Mouse (Mus musculus) embryonic facial prominence, embryonic 11.5 days (tissue): Measurements from ENCODE around the gene Cdc42bpb. TPM values are rescaled to one million over a fixed set of nuclear protein-coding genes. Genes with fewer than 3 reads are reported as not detected.

Experiments used
- ATAC-seq: fragments of 200-750 bp; cut with Nextera tagmentation; replicated peaks from 2 replicates; pipeline ENCODE4 v1.8.0; 2017; ENCODE audit warnings: low read depth; ENCODE audit not compliant: insufficient number of reproducible peaks, low FRiP score, low TSS enrichment
- DNase-seq: peaks from one replicate; pipeline ENCODE4 v3.0.0-alpha.2; 2015; ENCODE audit warnings: low spot score
- H3K27ac ChIP-seq: fragments of 300-500 bp; sonication (generic); replicated peaks from 2 replicates; pipeline ENCODE4 v1.5.1; 2014; ENCODE audit warnings: mild to moderate bottlenecking, low read depth, low read length, control low read depth
- H3K27me3 ChIP-seq: fragments of 300-500 bp; sonication (generic); 2 replicates; pipeline ENCODE4 v1.6.1; 2014; ENCODE audit warnings: mild to moderate bottlenecking, low read length, moderate library complexity, mixed read lengths; ENCODE audit not compliant: control insufficient read depth, insufficient read depth
- H3K36me3 ChIP-seq: fragments of 300-500 bp; sonication (generic); replicated peaks from 2 replicates; pipeline ENCODE4 v1.6.1; 2014; ENCODE audit warnings: low read depth, mild to moderate bottlenecking, low read length, moderate library complexity, mixed read lengths; ENCODE audit not compliant: control insufficient read depth, insufficient read depth
- H3K4me1 ChIP-seq: fragments of 300-500 bp; sonication (generic); 2 replicates; pipeline ENCODE4 v1.6.1; 2014; ENCODE audit warnings: low read length, mixed read lengths; ENCODE audit not compliant: control insufficient read depth, insufficient read depth
- H3K4me2 ChIP-seq: fragments of 300-500 bp; sonication (generic); 2 replicates; pipeline ENCODE4 v1.6.1; 2014; ENCODE audit warnings: low read depth, mild to moderate bottlenecking, control low read depth, low read length, moderate library complexity
- H3K4me3 ChIP-seq: fragments of 300-500 bp; sonication (generic); 2 replicates; pipeline ENCODE4 v1.5.1; 2014; ENCODE audit warnings: low read depth, low read length, control low read depth
- H3K9ac ChIP-seq: fragments of 300-500 bp; sonication (generic); replicated peaks from 2 replicates; pipeline ENCODE4 v1.6.1; 2014; ENCODE audit warnings: mild to moderate bottlenecking, control low read depth, low read length
- H3K9me3 ChIP-seq: fragments of 300-500 bp; sonication (generic); replicated peaks from 2 replicates; pipeline ENCODE4 v1.6.1; 2016; ENCODE audit warnings: mild to moderate bottlenecking, low read length, inconsistent platforms, mixed read lengths; ENCODE audit not compliant: control insufficient read depth
- WGBS: fragments of 180-500 bp; shearing (Covaris S2); extraction: QIAGEN DNeasy Blood & Tissue Kit; methylation state at CpG from one replicate; pipeline ENCODE4 v1.1.7; 2014; 5-methylcytosine and 5-hydroxymethylcytosine counted together
- polyA plus RNA-seq: library from polyadenylated mRNA; unstranded; fragments of >200 nt; fragmentation: Nextera tagmentation; extraction: Ambion mirVana; gene quantifications from 2 replicates; pipeline ENCODE4 v1.2.1, GENCODE M21; 2014

Gene Cdc42bpb
- polyA plus RNA-seq, 1 experiment from 2014 or later = 19.9 TPM

DNA sequence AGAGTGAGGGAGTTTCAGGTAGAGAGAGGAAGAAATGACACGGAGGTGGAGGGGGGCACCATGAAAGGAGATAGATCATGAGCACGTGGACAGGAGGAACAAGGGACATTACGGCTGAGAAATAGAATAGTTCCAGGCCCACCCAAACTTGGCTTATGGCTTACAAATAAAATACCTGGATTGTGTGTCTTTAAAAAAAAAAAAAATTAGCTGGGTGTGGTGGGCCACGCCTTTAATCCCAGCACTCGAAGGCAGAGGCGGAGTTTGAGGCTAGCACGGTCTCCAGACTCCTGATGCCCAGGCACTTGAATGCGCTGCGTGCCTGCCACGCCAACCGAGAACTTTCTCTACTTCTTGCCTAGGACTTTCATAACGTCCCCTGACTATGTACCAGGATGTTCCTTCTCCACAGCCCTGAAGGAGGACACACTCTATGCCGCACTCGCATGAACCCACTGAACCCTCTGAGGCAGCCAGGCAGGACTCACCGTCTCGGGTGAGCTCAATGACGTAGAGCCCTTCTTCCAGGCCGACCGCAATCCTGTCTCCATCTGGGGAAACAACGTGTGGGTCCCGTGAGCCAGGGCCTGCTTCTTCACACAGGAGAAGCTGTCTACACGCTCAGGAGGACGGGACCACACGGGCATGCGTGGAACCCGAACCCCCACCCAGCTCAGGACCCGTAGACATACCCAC is 76.0 kb downstream of the Cdc42bpb start:
- no peak overlapping the region for H3K9ac ChIP-seq
- H3K27me3 ChIP-seq = no peaks in the 10 kb centered on the region
- WGBS = 93% methylated on average over 27 of the region's 27 CpGs
- DNase-seq (no peak), ATAC-seq (no peak)
- no peak overlapping the region for H3K27ac ChIP-seq
- H3K36me3 ChIP-seq = peaks cover 14% of the 10 kb centered on the region
- no peaks in the 10 kb centered on the region for H3K4me1 ChIP-seq
- H3K4me2 ChIP-seq = no peak overlapping the region
- no peak overlapping the region for H3K4me3 ChIP-seq
- no peaks in the 10 kb centered on the region for H3K9me3 ChIP-seq

DNA sequence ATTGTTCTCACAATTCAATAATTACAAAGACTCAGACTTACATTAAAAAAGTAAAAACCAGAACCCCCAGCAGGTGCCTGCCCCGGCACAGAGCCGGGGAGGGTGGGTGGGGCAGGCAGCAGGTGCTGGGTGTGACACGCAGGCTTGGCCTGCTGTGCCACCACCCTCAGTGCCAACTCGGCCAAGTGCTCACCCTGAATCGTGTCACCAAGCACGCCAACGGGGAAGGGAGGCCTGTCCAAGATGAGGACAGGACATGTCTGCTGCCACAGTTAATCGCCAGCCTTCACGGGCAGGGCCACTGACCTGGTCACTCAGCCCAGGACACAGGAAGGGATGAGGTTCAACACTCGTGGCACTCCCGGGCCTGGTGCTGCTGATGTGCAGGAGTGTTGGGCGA is 84.5 kb downstream of the Cdc42bpb start:
- Histone ChIP-seq H3K4me1 (no peaks in the 10 kb centered on the region), H3K9ac (no peak overlapping the region), H3K27ac (no peak overlapping the region), H3K4me2 (no peak overlapping the region), H3K36me3 (peaks cover 25% of the 10 kb centered on the region), H3K4me3 (no peak overlapping the region), H3K27me3 (no peaks in the 10 kb centered on the region), H3K9me3 (no peaks in the 10 kb centered on the region)
- WGBS = 91% methylated on average over 12 of the region's 12 CpGs
- DNase-seq (no peak), ATAC-seq (no peak)

DNA sequence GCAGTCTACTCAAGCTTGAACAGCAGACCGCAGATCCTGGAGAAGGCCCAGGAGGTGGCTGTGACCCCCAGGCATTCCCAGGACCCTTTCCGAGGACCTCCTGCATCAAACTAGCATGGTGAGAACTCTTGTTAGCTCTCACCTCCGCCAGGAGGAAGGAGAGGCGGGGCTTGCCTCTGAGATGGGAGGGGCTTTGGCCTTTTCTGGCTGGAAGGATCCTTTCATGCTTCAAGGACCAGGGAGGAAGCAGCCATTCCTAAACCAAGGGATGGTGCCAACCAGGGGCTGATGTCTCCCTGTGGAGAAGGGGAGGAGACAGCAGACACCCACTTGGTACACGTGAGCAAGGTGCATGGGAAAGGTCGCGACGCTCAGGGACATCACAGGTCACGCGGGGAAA is 93.0 kb downstream of the Cdc42bpb start:
- peak overlapping the region; percentile 6; the same call in 1 of the 2 replicates for H3K4me3 ChIP-seq
- H3K9ac ChIP-seq = no peak overlapping the region

DNA sequence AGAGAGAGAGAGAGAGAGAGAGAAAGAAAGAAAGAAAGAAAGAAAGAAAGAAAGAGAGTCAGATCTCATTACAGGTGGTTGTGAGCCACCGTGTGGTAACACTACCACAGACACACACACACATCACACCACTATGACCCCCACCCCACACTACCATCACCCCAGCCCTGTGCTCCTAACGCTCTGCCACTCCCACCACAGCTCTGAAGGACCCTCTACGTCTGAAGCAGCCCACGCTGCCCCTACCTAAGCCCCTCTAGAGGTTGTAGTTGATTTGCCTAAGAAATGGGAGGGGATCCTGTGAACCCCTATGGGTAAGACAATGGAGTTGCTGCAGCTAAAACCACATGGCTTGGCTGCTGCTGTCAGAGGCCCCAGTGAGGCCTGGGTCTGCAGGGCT is 93.9 kb downstream of the Cdc42bpb start:
- Histone ChIP-seq H3K4me1 (no peaks in the 10 kb centered on the region), H3K27ac (no peak overlapping the region), H3K4me3 (no peak overlapping the region), H3K9me3 (no peaks in the 10 kb centered on the region), H3K27me3 (no peaks in the 10 kb centered on the region), H3K9ac (no peak overlapping the region), H3K4me2 (no peak overlapping the region), H3K36me3 (no peaks in the 10 kb centered on the region)
- 74% methylated on average over 4 of the region's 4 CpGs for WGBS
- DNase-seq (no peak), ATAC-seq (0 out of 2 replicates have a peak, but pooled peaks have one; percentile 51)

More for the DNA sequence above, 93.0 kb downstream of the Cdc42bpb start:
- Histone ChIP-seq H3K4me2 (peak overlapping the region; percentile 25; the same call in 1 of the 2 replicates), H3K27me3 (no peaks in the 10 kb centered on the region), H3K9me3 (no peaks in the 10 kb centered on the region), H3K4me1 (no peaks in the 10 kb centered on the region), H3K27ac (no peak overlapping the region), H3K36me3 (no peaks in the 10 kb centered on the region)
- ATAC-seq (no peak), DNase-seq (peak; percentile 53)
- 22% methylated on average over 10 of the region's 10 CpGs for WGBS

DNA sequence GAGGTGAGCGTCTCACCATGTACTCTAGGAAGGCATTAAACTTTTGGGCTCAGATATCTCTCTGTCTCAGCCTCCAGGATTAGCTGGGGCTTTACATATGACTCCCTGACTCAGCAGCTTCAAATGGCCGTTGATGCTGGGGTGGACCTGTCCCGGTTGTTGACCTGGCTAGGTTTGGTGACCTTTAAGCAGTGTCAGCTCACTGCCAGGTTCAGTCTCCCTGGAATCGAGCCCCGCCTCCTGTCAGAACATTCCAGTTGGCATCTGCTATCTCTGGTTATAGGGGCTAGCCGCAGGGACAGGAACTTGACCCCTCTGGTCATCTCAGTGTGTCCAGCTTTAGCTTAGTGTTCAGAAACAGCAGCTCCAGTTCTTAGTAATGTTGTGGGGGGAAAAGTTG is 101.1 kb downstream of the Cdc42bpb start:
- ATAC-seq (no peak), DNase-seq (no peak)
- Histone ChIP-seq H3K4me1 (peaks cover 9% of the 10 kb centered on the region), H3K9ac (no peak overlapping the region), H3K36me3 (no peaks in the 10 kb centered on the region), H3K27ac (no peak overlapping the region), H3K4me2 (no peak overlapping the region), H3K4me3 (no peak overlapping the region), H3K27me3 (peaks cover 55% of the 10 kb centered on the region), H3K9me3 (no peaks in the 10 kb centered on the region)
- 39% methylated on average over 6 of the region's 6 CpGs for WGBS

DNA sequence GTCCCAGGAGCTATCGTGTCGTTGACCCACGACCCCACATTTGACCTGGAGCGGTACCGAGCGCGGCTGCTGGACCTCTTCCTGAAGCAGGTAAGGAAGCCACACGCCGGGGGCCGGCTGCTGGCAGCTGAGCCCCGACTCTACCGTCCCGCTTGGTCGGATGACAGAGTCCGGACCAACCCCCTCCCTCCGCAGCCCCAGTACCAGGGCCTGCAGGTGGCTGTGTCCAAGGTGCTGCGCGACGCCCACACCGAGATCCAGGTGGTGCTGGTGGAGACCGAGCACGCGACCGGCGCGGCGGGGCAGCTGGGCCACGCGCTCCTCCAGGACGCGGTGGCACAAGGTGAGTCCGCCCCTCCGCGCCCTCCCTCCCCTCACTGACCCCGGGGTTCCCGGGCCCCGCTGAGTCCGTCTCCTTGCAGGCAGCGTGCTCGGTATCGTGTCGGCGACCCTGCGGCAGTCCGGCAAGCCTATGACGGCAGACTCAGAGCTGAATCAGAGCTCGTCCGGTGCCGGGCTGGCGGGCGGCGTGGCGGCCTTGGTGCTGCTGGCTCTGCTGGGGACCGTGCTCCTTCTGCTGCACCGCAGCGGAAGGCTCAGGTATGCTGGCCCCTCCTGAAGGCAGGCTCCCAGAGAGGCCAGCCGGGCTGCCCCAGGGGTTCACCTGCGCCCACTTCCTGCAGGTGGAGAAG is 102.2 kb downstream of the Cdc42bpb start:
- DNase-seq = no peak
- no peak for ATAC-seq
- Histone ChIP-seq H3K36me3 (no peaks in the 10 kb centered on the region), H3K27me3 (peaks cover 65% of the 10 kb centered on the region), H3K4me1 (peaks cover 9% of the 10 kb centered on the region), H3K4me3 (peak overlapping the region; percentile 34), H3K9ac (peak overlapping the region; percentile 15), H3K9me3 (no peaks in the 10 kb centered on the region), H3K27ac (no peak overlapping the region), H3K4me2 (peak overlapping the region; percentile 74)
- WGBS = 2% methylated on average over 58 of the region's 58 CpGs

DNA sequence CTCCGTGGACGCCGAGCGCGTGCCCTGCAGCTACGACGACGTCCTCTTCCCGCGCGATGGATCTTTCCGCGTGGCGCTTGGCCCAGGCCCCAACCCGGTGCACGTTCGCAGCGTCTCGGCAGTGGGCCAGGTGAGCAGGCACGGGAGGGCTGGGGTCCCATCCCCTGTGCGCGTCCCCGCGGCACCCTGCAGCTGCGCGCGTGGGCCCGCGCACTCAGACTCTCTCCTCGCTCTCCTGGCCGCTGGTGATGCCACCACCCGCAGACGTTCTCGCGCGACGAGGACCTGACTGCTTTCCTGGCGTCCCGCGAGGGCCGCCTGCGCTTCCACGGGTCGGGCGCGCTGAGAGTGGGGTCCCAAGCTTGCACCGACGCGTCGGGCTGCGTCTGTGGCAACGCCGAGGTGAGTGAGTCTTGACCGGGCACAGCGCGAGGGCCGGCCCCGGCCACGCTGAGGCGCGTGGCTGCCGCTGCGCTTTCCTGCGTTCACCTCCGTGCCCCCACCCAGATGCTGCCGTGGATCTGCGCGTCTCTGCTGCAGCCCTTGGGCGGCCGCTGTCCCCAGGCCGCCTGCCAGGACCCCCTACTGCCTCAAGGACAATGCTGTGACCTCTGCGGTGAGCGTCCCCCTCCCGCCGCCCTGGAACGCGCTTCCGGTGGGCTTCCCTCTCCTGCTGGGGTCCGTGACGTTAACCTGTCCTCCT is 102.9 kb downstream of the Cdc42bpb start:
- Histone ChIP-seq H3K9ac (peak overlapping the region; percentile 15), H3K36me3 (no peaks in the 10 kb centered on the region), H3K4me3 (peak overlapping the region; percentile 34), H3K27me3 (peaks cover 68% of the 10 kb centered on the region), H3K9me3 (no peaks in the 10 kb centered on the region), H3K4me1 (peaks cover 9% of the 10 kb centered on the region), H3K4me2 (peak overlapping the region; percentile 74), H3K27ac (no peak overlapping the region)
- ATAC-seq = no peak
- WGBS = 4% methylated on average over 73 of the region's 80 CpGs
- no peak for DNase-seq

DNA sequence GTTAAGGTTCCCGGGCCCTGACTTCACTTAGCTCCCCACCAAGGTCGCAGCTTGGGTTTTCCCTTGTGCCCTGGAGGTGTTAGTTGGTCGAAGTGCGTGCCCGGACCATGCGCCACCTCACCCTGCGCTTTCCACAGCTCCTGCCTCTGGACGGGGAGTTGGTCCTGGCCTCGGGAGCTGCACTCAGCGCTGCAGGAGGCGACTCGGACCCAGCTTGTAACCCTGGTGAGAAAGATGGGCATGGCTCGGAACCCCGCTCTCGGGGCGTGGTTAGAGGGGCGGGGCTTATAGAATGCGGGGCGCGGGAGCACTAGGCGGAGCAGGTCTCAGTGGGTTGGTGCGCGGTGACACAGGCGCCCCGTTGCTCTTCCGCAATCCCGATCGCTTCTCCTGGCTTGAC is 103.5 kb downstream of the Cdc42bpb start:
- peaks cover 9% of the 10 kb centered on the region for H3K4me1 ChIP-seq
- H3K27me3 ChIP-seq = peaks cover 68% of the 10 kb centered on the region
- no peaks in the 10 kb centered on the region for H3K9me3 ChIP-seq
- H3K36me3 ChIP-seq = no peaks in the 10 kb centered on the region
- 2% methylated on average over 28 of the region's 28 CpGs for WGBS
- H3K4me2 ChIP-seq = peak overlapping the region; percentile 74
- peak; percentile 34 for DNase-seq
- ATAC-seq = no peak
- H3K9ac ChIP-seq = no peak overlapping the region; the same call in 1 of the 2 replicates
- peak overlapping the region; percentile 34 for H3K4me3 ChIP-seq
- no peak overlapping the region for H3K27ac ChIP-seq
